Mouse (Mus musculus): ENCODE results near the gene St6galnac3. TPM values are rescaled to one million over a fixed set of nuclear protein-coding genes. Genes with fewer than 3 reads are reported as not detected.

The St6galnac3 gene
- polyA plus RNA-seq, 1 experiment from 2014 or later: 41.4 TPM

GRCm38 (mm10) chr3:153661927-153662326 is 63.0 kb downstream of the St6galnac3 start:
- WGBS: 93% methylated on average over 7 of the region's 7 CpGs
- DNase-seq (ENCODE audit: low spot score) (no peak), ATAC-seq (ENCODE audit: insufficient read depth, low FRiP score, low TSS enrichment) (no peak)
- H3K27ac ChIP-seq (ENCODE audit: low read depth, low read length): no peak overlapping the region
- H3K4me1 ChIP-seq (ENCODE audit: control insufficient read depth, insufficient read depth, low read length): 0 out of 2 replicates have a peak, but pooled peaks cover 7% of the 10 kb centered on the region
- H3K27me3 ChIP-seq (ENCODE audit: control insufficient read depth, insufficient read depth, low read length): no peaks in the 10 kb centered on the region
- no peak overlapping the region for H3K4me2 ChIP-seq (ENCODE audit: low read depth)
- H3K9me3 ChIP-seq (ENCODE audit: control insufficient read depth, low read length): no peaks in the 10 kb centered on the region
- H3K4me3 ChIP-seq (ENCODE audit: low read depth, low read length): no peak overlapping the region
- no peaks in the 10 kb centered on the region for H3K36me3 ChIP-seq (ENCODE audit: control insufficient read depth, insufficient read depth, low read length)
- no peak overlapping the region for H3K9ac ChIP-seq (ENCODE audit: low read length)

GRCm38 (mm10) chr3:153659575-153660168 is 65.3 kb downstream of the St6galnac3 start:
- 64% methylated on average over 15 of the region's 15 CpGs for WGBS
- H3K4me1 ChIP-seq (ENCODE audit: control insufficient read depth, insufficient read depth, low read length): peaks cover 7% of the 10 kb centered on the region; the same call in 1 of the 2 replicates
- no peaks in the 10 kb centered on the region for H3K27me3 ChIP-seq (ENCODE audit: control insufficient read depth, insufficient read depth, low read length)
- no peak overlapping the region for H3K9ac ChIP-seq (ENCODE audit: low read length)
- no peaks in the 10 kb centered on the region for H3K36me3 ChIP-seq (ENCODE audit: control insufficient read depth, insufficient read depth, low read length)
- H3K4me2 ChIP-seq (ENCODE audit: low read depth): no peak overlapping the region
- no peaks in the 10 kb centered on the region for H3K9me3 ChIP-seq (ENCODE audit: control insufficient read depth, low read length)
- no peak for DNase-seq (ENCODE audit: low spot score)
- no peak for ATAC-seq (ENCODE audit: insufficient read depth, low FRiP score, low TSS enrichment)
- no peak overlapping the region for H3K27ac ChIP-seq (ENCODE audit: low read depth, low read length)
- no peak overlapping the region for H3K4me3 ChIP-seq (ENCODE audit: low read depth, low read length)

- 78% methylated on average over 22 of the region's 22 CpGs for WGBS
- ATAC-seq (ENCODE audit: insufficient read depth, low FRiP score, low TSS enrichment) (peak; percentile 28; the same call in 1 of the 2 replicates), DNase-seq (ENCODE audit: low spot score) (peak; percentile 36)
- H3K36me3 ChIP-seq (ENCODE audit: control insufficient read depth, insufficient read depth, low read length): no peaks in the 10 kb centered on the region
- H3K4me2 ChIP-seq (ENCODE audit: low read depth): no peak overlapping the region
- H3K27ac ChIP-seq (ENCODE audit: low read depth, low read length): no peak overlapping the region
- H3K9ac ChIP-seq (ENCODE audit: low read length): no peak overlapping the region
- H3K4me3 ChIP-seq (ENCODE audit: low read depth, low read length): no peak overlapping the region
- H3K4me1 ChIP-seq (ENCODE audit: control insufficient read depth, insufficient read depth, low read length): peaks cover 7% of the 10 kb centered on the region; the same call in 1 of the 2 replicates
- no peaks in the 10 kb centered on the region for H3K27me3 ChIP-seq (ENCODE audit: control insufficient read depth, insufficient read depth, low read length)
- no peaks in the 10 kb centered on the region for H3K9me3 ChIP-seq (ENCODE audit: control insufficient read depth, low read length)
Measured at GRCm38 (mm10) chr3:153658051-153658777, 66.8 kb downstream of the St6galnac3 start.

- H3K27me3 ChIP-seq (ENCODE audit: control insufficient read depth, insufficient read depth, low read length): no peaks in the 10 kb centered on the region
- no peak overlapping the region for H3K27ac ChIP-seq (ENCODE audit: low read depth, low read length)
- no peaks in the 10 kb centered on the region for H3K36me3 ChIP-seq (ENCODE audit: control insufficient read depth, insufficient read depth, low read length)
- WGBS: 30% methylated on average over 9 of the region's 9 CpGs
- peaks cover 5% of the 10 kb centered on the region; the same call in 1 of the 2 replicates for H3K4me1 ChIP-seq (ENCODE audit: control insufficient read depth, insufficient read depth, low read length)
- ATAC-seq (ENCODE audit: insufficient read depth, low FRiP score, low TSS enrichment): no peak
- H3K9me3 ChIP-seq (ENCODE audit: control insufficient read depth, low read length): no peaks in the 10 kb centered on the region
- no peak overlapping the region for H3K9ac ChIP-seq (ENCODE audit: low read length)
- peak; percentile 75 for DNase-seq (ENCODE audit: low spot score)
- no peak overlapping the region for H3K4me3 ChIP-seq (ENCODE audit: low read depth, low read length)
- H3K4me2 ChIP-seq (ENCODE audit: low read depth): no peak overlapping the region
Measured at GRCm38 (mm10) chr3:153655071-153655470, 69.9 kb downstream of the St6galnac3 start.

- H3K27ac ChIP-seq (ENCODE audit: low read depth, low read length): no peak overlapping the region
- H3K36me3 ChIP-seq (ENCODE audit: control insufficient read depth, insufficient read depth, low read length): no peaks in the 10 kb centered on the region
Measured at GRCm38 (mm10) chr3:153652850-153653249, 72.1 kb downstream of the St6galnac3 start.

GRCm38 (mm10) chr3:153648713-153649112 is 76.3 kb downstream of the St6galnac3 start:
- no peaks in the 10 kb centered on the region for H3K36me3 ChIP-seq (ENCODE audit: control insufficient read depth, insufficient read depth, low read length)
- H3K4me3 ChIP-seq (ENCODE audit: low read depth, low read length): no peak overlapping the region
- H3K9me3 ChIP-seq (ENCODE audit: control insufficient read depth, low read length): no peaks in the 10 kb centered on the region
- DNase-seq (ENCODE audit: low spot score): no peak
- no peaks in the 10 kb centered on the region for H3K4me1 ChIP-seq (ENCODE audit: control insufficient read depth, insufficient read depth, low read length)
- no peak overlapping the region for H3K27ac ChIP-seq (ENCODE audit: low read depth, low read length)
- ATAC-seq (ENCODE audit: insufficient read depth, low FRiP score, low TSS enrichment): no peak
- WGBS: 70% methylated on average over 8 of the region's 8 CpGs
- no peaks in the 10 kb centered on the region for H3K27me3 ChIP-seq (ENCODE audit: control insufficient read depth, insufficient read depth, low read length)
- no peak overlapping the region for H3K4me2 ChIP-seq (ENCODE audit: low read depth)
- no peak overlapping the region for H3K9ac ChIP-seq (ENCODE audit: low read length)

More at GRCm38 (mm10) chr3:153652850-153653249, 72.1 kb downstream of the St6galnac3 start:
- Histone ChIP-seq H3K9ac (ENCODE audit: low read length) (no peak overlapping the region), H3K4me1 (ENCODE audit: control insufficient read depth, insufficient read depth, low read length) (no peaks in the 10 kb centered on the region; the same call in 1 of the 2 replicates), H3K27me3 (ENCODE audit: control insufficient read depth, insufficient read depth, low read length) (no peaks in the 10 kb centered on the region), H3K9me3 (ENCODE audit: control insufficient read depth, low read length) (no peaks in the 10 kb centered on the region), H3K4me3 (ENCODE audit: low read depth, low read length) (no peak overlapping the region), H3K4me2 (ENCODE audit: low read depth) (no peak overlapping the region)
- DNase-seq (ENCODE audit: low spot score) (no peak), ATAC-seq (ENCODE audit: insufficient read depth, low FRiP score, low TSS enrichment) (no peak)
- 76% methylated on average over 3 of the region's 3 CpGs for WGBS

GRCm38 (mm10) chr3:153645803-153646202 is 79.2 kb downstream of the St6galnac3 start:
- Histone ChIP-seq H3K27ac (ENCODE audit: low read depth, low read length) (no peak overlapping the region), H3K4me3 (ENCODE audit: low read depth, low read length) (no peak overlapping the region), H3K27me3 (ENCODE audit: control insufficient read depth, insufficient read depth, low read length) (no peaks in the 10 kb centered on the region), H3K4me1 (ENCODE audit: control insufficient read depth, insufficient read depth, low read length) (no peaks in the 10 kb centered on the region), H3K36me3 (ENCODE audit: control insufficient read depth, insufficient read depth, low read length) (no peaks in the 10 kb centered on the region), H3K9ac (ENCODE audit: low read length) (no peak overlapping the region), H3K9me3 (ENCODE audit: control insufficient read depth, low read length) (no peaks in the 10 kb centered on the region), H3K4me2 (ENCODE audit: low read depth) (no peak overlapping the region)
- WGBS: 85% methylated on average over 7 of the region's 7 CpGs
- ATAC-seq (ENCODE audit: insufficient read depth, low FRiP score, low TSS enrichment): no peak
- no peak for DNase-seq (ENCODE audit: low spot score)

- Histone ChIP-seq H3K4me1 (ENCODE audit: control insufficient read depth, insufficient read depth, low read length) (no peaks in the 10 kb centered on the region), H3K4me2 (ENCODE audit: low read depth) (no peak overlapping the region), H3K9me3 (ENCODE audit: control insufficient read depth, low read length) (no peaks in the 10 kb centered on the region), H3K27ac (ENCODE audit: low read depth, low read length) (no peak overlapping the region), H3K4me3 (ENCODE audit: low read depth, low read length) (no peak overlapping the region), H3K27me3 (ENCODE audit: control insufficient read depth, insufficient read depth, low read length) (no peaks in the 10 kb centered on the region), H3K9ac (ENCODE audit: low read length) (no peak overlapping the region), H3K36me3 (ENCODE audit: control insufficient read depth, insufficient read depth, low read length) (no peaks in the 10 kb centered on the region)
- 84% methylated on average over 20 of the region's 20 CpGs for WGBS
- ATAC-seq (ENCODE audit: insufficient read depth, low FRiP score, low TSS enrichment): no peak
- no peak for DNase-seq (ENCODE audit: low spot score)
Measured at GRCm38 (mm10) chr3:153643822-153644519, 81.0 kb downstream of the St6galnac3 start.
